Mouse (Mus musculus): ENCODE data around the gene Usp19.

The Usp19 gene

GRCm38 (mm10) chr9:108490559-108491285, at the start of gene Usp19:
Usp19 (plus strand) TSS chr9:108490602.
- DNase-seq: peak; percentile 96 to 98

DNA sequence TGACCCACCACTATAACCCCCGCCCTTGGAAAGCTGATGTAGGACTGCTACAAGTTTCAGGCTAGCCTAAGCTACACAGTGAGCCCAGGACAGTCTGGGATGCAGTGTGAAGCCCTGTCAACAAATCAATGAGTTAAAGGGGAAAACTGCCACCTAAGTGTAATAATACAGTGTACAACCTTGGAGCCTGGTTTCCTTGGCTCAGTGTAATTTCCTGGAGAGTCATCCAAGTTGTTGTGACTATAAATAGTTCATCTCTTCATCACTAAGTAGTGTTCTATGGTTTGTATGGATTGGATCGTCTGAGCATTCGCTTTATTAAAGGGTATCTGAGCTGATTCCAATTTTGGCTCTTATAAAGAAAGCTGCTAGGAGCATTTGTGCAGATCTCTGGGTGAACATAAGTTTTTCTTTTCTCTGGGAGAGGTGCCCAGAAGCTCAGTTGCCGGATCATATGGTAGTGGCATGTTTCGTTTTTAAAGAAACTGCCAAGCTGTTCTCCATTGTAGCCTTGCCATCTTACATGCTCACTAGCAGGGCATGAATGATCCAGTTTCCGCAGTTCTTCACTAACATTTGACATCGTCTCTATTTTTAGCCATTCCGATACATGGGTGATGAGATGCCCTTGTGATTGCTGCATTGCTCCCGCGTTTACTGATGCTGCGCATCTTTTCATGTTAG, 49.0 kb upstream of the Usp19 start:
- no peak for DNase-seq

DNA sequence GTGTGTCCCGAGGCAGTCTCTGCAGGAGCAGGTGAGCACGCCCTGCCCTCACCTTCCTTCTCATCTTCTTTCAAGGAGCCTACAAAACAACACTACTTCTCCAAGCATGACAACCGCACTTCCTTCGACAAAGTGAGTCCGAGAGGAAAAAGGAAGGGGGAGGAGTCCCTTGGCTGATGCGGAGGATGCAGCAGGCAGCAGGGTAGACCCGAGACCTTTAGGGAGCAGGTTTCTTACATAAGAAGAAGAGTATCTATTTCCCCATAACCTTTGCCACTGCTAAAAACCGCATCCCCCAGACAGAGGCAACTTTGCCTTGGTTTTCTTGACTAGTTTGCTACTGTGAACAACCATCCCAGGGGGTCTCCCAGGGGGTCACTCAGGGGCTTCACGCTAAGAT, 45.3 kb upstream of the Usp19 start:
- DNase-seq: no peak

DNA sequence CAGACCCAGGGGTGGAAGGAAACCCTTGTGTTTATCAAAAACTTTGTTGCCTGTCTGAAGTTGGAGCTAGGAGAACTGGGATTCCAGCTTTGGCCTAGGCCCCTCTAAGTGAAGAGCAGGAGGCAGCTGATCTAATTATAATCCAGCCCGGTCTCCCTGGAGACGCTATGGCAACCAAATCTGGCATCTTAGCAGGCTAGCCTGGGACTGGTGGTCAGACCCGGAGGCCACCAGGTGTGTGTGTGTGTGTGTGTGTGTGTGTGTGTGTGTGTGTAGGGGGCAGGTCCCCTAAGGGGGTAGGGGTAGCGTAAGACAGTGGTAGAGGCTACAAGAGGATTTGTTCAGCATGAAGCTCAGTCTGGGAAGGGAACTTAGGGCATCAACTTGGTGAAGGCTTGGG, 40.5 kb upstream of the Usp19 start:
- no peak for DNase-seq

DNA sequence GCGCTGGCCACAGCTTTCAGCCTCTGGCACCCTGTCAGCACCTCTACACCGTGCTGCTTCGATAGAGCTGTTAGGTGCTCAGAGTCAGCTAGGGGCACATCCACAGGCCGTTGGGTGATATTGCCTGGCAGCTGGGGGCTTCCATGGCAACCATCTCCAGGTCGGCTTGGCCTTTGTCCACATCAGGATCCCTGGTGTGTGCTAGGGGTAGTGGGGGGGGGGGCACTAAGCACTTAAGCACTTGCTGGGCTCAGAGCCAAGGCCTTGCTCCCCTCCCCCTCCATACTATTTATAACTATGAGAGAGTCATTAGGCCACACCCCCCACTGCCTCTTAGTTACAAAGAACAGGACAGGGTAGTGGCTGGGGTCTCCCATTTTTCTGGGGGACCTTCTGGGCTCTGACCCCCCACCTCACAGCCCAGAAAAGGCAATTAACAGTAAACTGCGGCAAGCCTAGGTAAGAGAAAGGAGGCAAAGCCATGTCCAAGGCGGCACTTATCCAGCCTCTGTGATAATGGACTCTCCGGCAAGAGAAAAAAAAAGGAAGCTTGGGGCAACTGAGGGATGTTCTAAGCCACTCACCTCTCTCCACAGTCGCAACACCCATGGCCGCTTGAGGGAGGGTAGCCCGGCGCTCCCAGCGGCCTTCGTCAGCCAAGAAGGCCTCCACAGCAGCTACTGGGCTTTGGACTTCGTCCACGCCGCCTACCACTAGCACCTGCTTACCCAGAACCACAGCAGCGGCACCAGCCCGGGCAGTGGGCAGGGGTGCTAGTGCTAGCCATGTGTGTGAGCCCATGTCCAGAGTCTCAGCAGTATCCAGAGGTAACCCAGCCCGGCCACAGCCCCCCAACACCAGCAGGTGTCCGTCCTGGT, 39.9 kb upstream of the Usp19 start:
- peak; percentile 40 to 47 for DNase-seq

GRCm38 (mm10) chr9:108451170-108451493, 39.3 kb upstream of the Usp19 start:
- no peak for DNase-seq

DNA sequence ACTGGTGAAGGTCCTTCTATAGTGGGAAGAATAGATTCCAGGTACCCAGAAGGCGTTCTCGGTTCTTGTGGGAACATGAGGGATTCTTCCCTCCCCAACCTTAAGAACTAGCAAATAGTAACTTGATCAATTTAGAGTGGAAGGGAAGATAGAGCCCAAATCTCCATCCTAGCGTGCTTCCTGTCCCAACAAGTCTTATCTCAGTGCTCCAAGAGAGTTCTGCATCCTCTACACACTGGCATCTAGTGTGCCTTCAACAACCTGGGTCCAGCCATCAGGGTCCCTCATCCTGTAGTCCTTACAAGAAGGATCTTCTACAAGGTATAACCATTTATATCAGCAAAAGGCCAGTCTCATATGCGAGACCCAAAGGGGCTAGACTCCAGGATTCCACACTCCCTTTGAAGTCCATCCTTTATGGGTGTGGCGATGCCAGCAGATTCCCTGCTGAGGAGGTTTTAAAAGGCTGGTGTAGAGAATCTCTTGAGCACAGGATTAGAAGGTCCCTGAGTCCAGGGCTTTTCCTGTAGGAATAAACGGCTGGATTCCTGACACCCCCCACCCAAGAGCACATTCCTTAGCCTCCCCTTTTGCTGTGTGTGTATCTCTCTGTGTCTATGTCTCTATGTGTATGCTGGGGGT, 38.8 kb upstream of the Usp19 start:
- DNase-seq: no peak

GRCm38 (mm10) chr9:108452291-108452906, 38.0 kb upstream of the Usp19 start:
- DNase-seq: peak; percentile 90 to 91

DNA sequence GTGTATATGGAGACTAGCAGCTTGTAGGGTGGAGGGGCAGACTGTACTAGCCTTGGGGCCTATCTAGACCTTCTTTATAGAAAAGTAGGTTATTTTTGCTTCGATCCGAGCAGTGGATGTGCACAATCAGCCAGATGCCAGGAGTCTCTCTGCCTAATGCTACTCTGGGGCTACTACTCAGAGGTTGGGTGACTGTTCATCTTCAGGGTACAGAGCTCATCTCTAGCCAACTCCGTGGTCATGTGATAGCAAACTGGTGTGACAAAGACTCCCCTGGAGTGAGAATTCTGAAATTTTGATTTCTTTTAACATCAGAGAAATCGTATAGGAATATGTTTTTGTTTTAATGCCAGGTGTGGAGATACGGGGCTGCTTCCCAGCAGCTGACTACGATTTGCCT, 37.5 kb upstream of the Usp19 start:
- DNase-seq: no peak

GRCm38 (mm10) chr9:108453458-108453857, 36.9 kb upstream of the Usp19 start:
- no peak for DNase-seq

DNA sequence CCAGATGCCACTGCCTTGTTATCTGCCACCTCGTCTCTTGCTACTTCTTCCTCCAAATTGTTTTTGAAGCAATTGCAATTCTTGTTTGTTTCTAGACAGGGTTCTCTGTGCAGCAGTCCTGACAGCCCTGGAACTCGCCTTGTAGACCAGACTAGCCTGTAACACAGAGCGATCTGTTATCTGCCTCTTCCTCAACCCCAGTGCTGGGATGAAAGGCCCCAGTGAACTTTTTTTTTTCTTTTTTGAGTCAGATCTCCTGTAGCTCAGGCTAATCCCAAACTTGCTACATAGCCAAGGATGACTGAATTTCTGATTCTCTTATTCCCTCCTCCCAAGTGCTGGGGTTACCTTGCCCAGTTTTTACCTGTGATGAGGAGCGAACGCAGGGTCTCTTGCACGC, 36.0 kb upstream of the Usp19 start:
- no peak for DNase-seq

GRCm38 (mm10) chr9:108455747-108456571, 34.4 kb upstream of the Usp19 start:
- no peak for DNase-seq

- DNase-seq: no peak
Measured at GRCm38 (mm10) chr9:108456953-108457352, 33.4 kb upstream of the Usp19 start.

GRCm38 (mm10) chr9:108459939-108460318, 30.5 kb upstream of the Usp19 start:
- DNase-seq: no peak

- DNase-seq: peak; percentile 90 to 91
Measured at GRCm38 (mm10) chr9:108460319-108461178, 29.9 kb upstream of the Usp19 start, which contains the start of gene Ccdc71. Ccdc71 (plus strand) TSS chr9:108460527.

DNA sequence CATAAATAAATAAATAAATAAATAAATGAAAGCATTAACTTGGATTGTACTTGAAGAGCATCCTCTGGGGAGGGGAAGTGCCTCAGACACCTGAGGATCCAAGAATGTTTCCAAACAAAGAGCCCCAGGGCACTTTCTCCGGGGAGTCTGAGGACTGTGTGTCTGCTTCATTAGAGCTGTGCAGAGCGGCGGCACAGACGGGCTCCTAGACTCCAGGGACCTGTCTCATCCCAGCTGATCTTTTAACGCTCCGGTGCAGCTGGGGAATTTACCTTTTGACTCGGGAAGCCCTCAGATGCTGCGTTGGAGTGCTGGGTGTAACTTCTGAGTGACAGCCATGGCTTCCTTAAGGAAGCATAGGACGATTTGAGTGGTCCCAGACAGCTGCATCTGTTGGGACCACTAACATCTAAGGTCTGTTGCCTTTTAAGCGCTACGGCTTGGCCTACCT, 29.2 kb upstream of the Usp19 start, which contains the start of gene Klhdc8b:
Gene Klhdc8b, minus strand, starts transcription at position 401 of the 451 bp plus-strand sequence.
- DNase-seq: no peak

GRCm38 (mm10) chr9:108461675-108462074, 28.7 kb upstream of the Usp19 start:
- DNase-seq: no peak

DNA sequence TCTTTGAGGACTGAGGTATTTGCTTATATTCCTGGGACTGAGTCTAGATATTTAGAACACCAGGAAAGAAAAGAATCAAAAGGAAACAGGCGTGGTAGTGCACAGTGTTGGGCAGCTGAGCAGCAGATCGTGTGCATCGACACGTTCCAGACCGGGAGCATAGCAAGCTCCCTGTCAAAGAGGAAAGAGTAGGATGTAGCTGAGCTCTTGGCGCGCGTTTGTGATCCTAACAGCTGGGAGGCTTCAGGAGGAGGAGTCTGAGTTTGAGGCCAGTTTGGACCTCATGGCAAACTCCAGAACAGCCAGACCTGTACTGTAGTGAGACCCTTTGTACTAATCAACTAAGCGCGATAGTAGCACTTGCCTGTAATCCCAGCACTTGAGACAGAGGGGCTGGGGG, 28.2 kb upstream of the Usp19 start:
- peak; percentile 43 to 78 for DNase-seq

GRCm38 (mm10) chr9:108463713-108464112, 26.7 kb upstream of the Usp19 start:
- DNase-seq: peak in 1 of 2 experiments; percentile 19

- DNase-seq: no peak
Measured at GRCm38 (mm10) chr9:108466219-108466618, 24.2 kb upstream of the Usp19 start.
